Mouse (Mus musculus) MEL (cell line): ENCODE measurements around the gene Ms4a4a. TPM values are rescaled to one million over a fixed set of nuclear protein-coding genes. Genes with fewer than 3 reads are reported as not detected.

Experiments used
- DNase-seq: peaks from one replicate; pipeline ENCODE4 v3.0.0; 2011; ENCODE audit warnings: low read depth, low spot score
- H3K27ac ChIP-seq: 2 replicates; pipeline ENCODE4 v1.5.1; 2012; ENCODE audit warnings: low read depth, mild to moderate bottlenecking, control low read depth, low read length, moderate library complexity; ENCODE audit not compliant: control insufficient read depth
- H3K27me3 ChIP-seq, 2 experiments: fragments of 150-350 bp in 1 of 2; sonication (generic) in 1 of 2; 2 replicates each; pipeline ENCODE4 v1.6.1; 2012; ENCODE audit warnings: low read length in 2 of 2, mild to moderate bottlenecking in 2 of 2, improper control_type of control experiment in 1 of 2, moderate library complexity in 1 of 2; ENCODE audit not compliant: insufficient read depth in 2 of 2, control insufficient read depth in 1 of 2
- H3K36me3 ChIP-seq, 2 experiments: 2 replicates each; pipeline ENCODE4 v1.6.1; 2012 to 2014; ENCODE audit warnings: low read length in 2 of 2, improper control_type of control experiment in 1 of 2, inconsistent platforms in 1 of 2, mild to moderate bottlenecking in 1 of 2; ENCODE audit not compliant: insufficient read depth in 2 of 2, control insufficient read depth in 1 of 2
- H3K4me1 ChIP-seq, 2 experiments: fragments of 150-350 bp in 1 of 2; sonication (generic) in 1 of 2; 2 replicates each; pipeline ENCODE4 v1.6.1; 2012; ENCODE audit warnings: low read length in 2 of 2, improper control_type of control experiment in 1 of 2, mild to moderate bottlenecking in 1 of 2; ENCODE audit not compliant: insufficient read depth in 2 of 2, control insufficient read depth in 1 of 2
- H3K4me3 ChIP-seq, 2 experiments: fragments of 150-350 bp in 1 of 2; sonication (generic) in 1 of 2; 2 replicates each; pipeline ENCODE4 v1.5.1; 2012; ENCODE audit warnings: low read depth in 2 of 2, low read length in 2 of 2, mild to moderate bottlenecking in 2 of 2, moderate library complexity in 2 of 2, control low read depth in 1 of 2, improper control_type of control experiment in 1 of 2; ENCODE audit not compliant: control insufficient read depth in 1 of 2, insufficient read depth in 1 of 2
- H3K79me2 ChIP-seq: 2 replicates; pipeline ENCODE4 v1.6.1; 2012; ENCODE audit warnings: mild to moderate bottlenecking, low read length, moderate library complexity; ENCODE audit not compliant: control insufficient read depth, poor library complexity, insufficient read depth
- H3K9ac ChIP-seq: 2 replicates; pipeline ENCODE4 v1.6.1; 2012; ENCODE audit warnings: low read depth, mild to moderate bottlenecking, control low read depth, low read length, moderate library complexity; ENCODE audit not compliant: control insufficient read depth, poor library complexity, severe bottlenecking
- H3K9me3 ChIP-seq: fragments of 150-350 bp; sonication (generic); replicated peaks from 2 replicates; pipeline ENCODE4 v1.6.1; 2012; ENCODE audit warnings: mild to moderate bottlenecking, low read length, improper control_type of control experiment, moderate library complexity; ENCODE audit not compliant: insufficient read depth
- ETS1 ChIP-seq: IDR thresholded peaks from 2 replicates; pipeline ENCODE4 v1.6.1; 2012; ENCODE audit warnings: low read depth, mild to moderate bottlenecking, inconsistent platforms, low read length, improper control_type of control experiment, moderate library complexity
- KAT2A ChIP-seq: conservative IDR thresholded peaks from 2 replicates; pipeline ENCODE4 v1.6.1; 2012; ENCODE audit warnings: low read depth, low read length, improper control_type of control experiment, inconsistent platforms
- MAX ChIP-seq: IDR thresholded peaks from 2 replicates; pipeline ENCODE4 v1.6.1; 2011; ENCODE audit warnings: low read length, improper control_type of control experiment
- MXI1 ChIP-seq: IDR thresholded peaks from 2 replicates; pipeline ENCODE4 v1.6.1; 2011; ENCODE audit warnings: mild to moderate bottlenecking, low read depth, low read length, improper control_type of control experiment
- POLR2A ChIP-seq, 2 experiments: IDR thresholded peaks; 2 replicates each; pipeline ENCODE4 v1.6.1; 2011 to 2012; ENCODE audit warnings: low read length in 2 of 2, mild to moderate bottlenecking in 2 of 2, control low read depth in 1 of 2, improper control_type of control experiment in 1 of 2, low read depth in 1 of 2, moderate library complexity in 1 of 2; ENCODE audit not compliant: control insufficient read depth in 1 of 2, insufficient read depth in 1 of 2, poor library complexity in 1 of 2
- SIN3A ChIP-seq: IDR thresholded peaks from 2 replicates; pipeline ENCODE4 v1.6.1; 2012; ENCODE audit warnings: low read length, improper control_type of control experiment, inconsistent platforms
- SMC3 ChIP-seq: IDR thresholded peaks from 2 replicates; pipeline ENCODE4 v1.6.1; 2011; ENCODE audit warnings: low read depth, low read length, improper control_type of control experiment
- TBP ChIP-seq: IDR thresholded peaks from 2 replicates; pipeline ENCODE4 v1.8.0; 2011; ENCODE audit warnings: low read depth, low read length, improper control_type of control experiment
- TCF12 ChIP-seq: IDR thresholded peaks from 2 replicates; pipeline ENCODE4 v1.6.1; 2014; ENCODE audit warnings: low read depth, mild to moderate bottlenecking, inconsistent platforms, low read length, improper control_type of control experiment, moderate library complexity
- UBTF ChIP-seq: IDR thresholded peaks from 2 replicates; pipeline ENCODE4 v1.6.1; 2012; ENCODE audit warnings: low read depth, mild to moderate bottlenecking, inconsistent platforms, low read length, improper control_type of control experiment, moderate library complexity, borderline replicate concordance; ENCODE audit not compliant: insufficient read depth
- USF2 ChIP-seq, 2 experiments: IDR thresholded peaks; 2 replicates each; pipeline ENCODE4 v1.6.1; 2011 to 2012; ENCODE audit warnings: improper control_type of control experiment in 2 of 2, low read length in 2 of 2, borderline replicate concordance in 1 of 2, inconsistent platforms in 1 of 2, low read depth in 1 of 2, mild to moderate bottlenecking in 1 of 2; ENCODE audit not compliant: insufficient read depth in 1 of 2
- ZKSCAN1 ChIP-seq: IDR thresholded peaks from 2 replicates; pipeline ENCODE4 v1.6.1; 2012; ENCODE audit warnings: low read depth, mild to moderate bottlenecking, inconsistent platforms, low read length, improper control_type of control experiment, moderate library complexity
- polyA plus RNA-seq, 2 experiments: library from polyadenylated mRNA; stranded (reverse) in 1 of 2; unstranded in 1 of 2; fragments of >175 nt in 1 of 2; fragments of >200 nt in 1 of 2; gene quantifications; 2 replicates each; pipeline versions ENCODE4 v1.2.1 to v1.2.4; 2012; ENCODE audit warnings: low replicate concordance in 2 of 2, low read depth in 1 of 2; ENCODE audit not compliant: insufficient read length in 2 of 2, insufficient read depth in 1 of 2, missing spikeins in 1 of 2
- total RNA-seq: library from RNA; depleted of rRNA; stranded (reverse); fragments of 300-350 nt; gene quantifications from 2 replicates; pipeline ENCODE4 v1.2.3, GENCODE M21; 2012; rRNA removed

Gene Ms4a4a
- total and polyA plus RNA-seq, 3 experiments, result not detected

- Histone ChIP-seq H3K4me1 (no peaks in the 10 kb centered on the region), H3K27me3 (no peaks in the 10 kb centered on the region), H3K36me3 (no peaks in the 10 kb centered on the region), H3K79me2 (no peaks in the 10 kb centered on the region), H3K9me3 (no peaks in the 10 kb centered on the region), H3K9ac (no peak overlapping the region), H3K4me3 (no peak overlapping the region), H3K27ac (no peak overlapping the region)
- no peak for DNase-seq
- TF ChIP-seq POLR2A (IDR thresholded peaks at IDR 0.05; ENCODE audit: control insufficient read depth in 1 of 2, insufficient read depth in 1 of 2, low read depth in 1 of 2, low read length in 2 of 2, poor library complexity in 1 of 2) (no peak), UBTF (no peak), SIN3A (no peak), USF2 (IDR thresholded peaks at IDR 0.05; ENCODE audit: borderline replicate concordance in 1 of 2, insufficient read depth in 1 of 2, low read depth in 1 of 2, low read length in 2 of 2) (no peak), TCF12 (no peak), ZKSCAN1 (no peak), ETS1 (no peak), MXI1 (no peak), TBP (no peak), SMC3 (no peak), MAX (no peak), KAT2A (no peak)
Observed at GRCm38 (mm10) chr19:11435058-11435834, 59.9 kb downstream of the Ms4a4a start.

Other genes with a start within 250 kb of the Ms4a4a start
- not detected in 2 replicates for gene 1700017D01Rik, start 244.6 kb upstream of the Ms4a4a start, total RNA-seq
- not detected for gene 1700017D01Rik, start 244.6 kb upstream of the Ms4a4a start, polyA plus RNA-seq
- gene 1700025F22Rik, start 210.2 kb upstream of the Ms4a4a start, total RNA-seq, result not detected in 2 replicates
- gene 1700025F22Rik, start 210.2 kb upstream of the Ms4a4a start, polyA plus RNA-seq, result not detected
- gene Ms4a13, start 178.8 kb upstream of the Ms4a4a start, total RNA-seq, result not detected in 2 replicates
- not detected for gene Ms4a13, start 178.8 kb upstream of the Ms4a4a start, polyA plus RNA-seq
- gene Ms4a12, start 143.1 kb upstream of the Ms4a4a start, total RNA-seq, result not detected in 2 replicates
- not detected for gene Ms4a12, start 143.1 kb upstream of the Ms4a4a start, polyA plus RNA-seq
- not detected in 2 replicates for gene Ms4a1, start 109.3 kb upstream of the Ms4a4a start, total RNA-seq
- gene Ms4a1, start 109.3 kb upstream of the Ms4a4a start, polyA plus RNA-seq, result not detected
- gene Ms4a5, start 91.7 kb upstream of the Ms4a4a start, total RNA-seq, result not detected in 2 replicates
- gene Ms4a5, start 91.7 kb upstream of the Ms4a4a start, polyA plus RNA-seq, result not detected
- gene Ms4a14, start 61.1 kb upstream of the Ms4a4a start, total RNA-seq, result not detected in 2 replicates
- gene Ms4a14, start 61.1 kb upstream of the Ms4a4a start, polyA plus RNA-seq, result not detected
- not detected in 2 replicates for gene Ms4a7, start 39.4 kb upstream of the Ms4a4a start, total RNA-seq
- not detected for gene Ms4a7, start 39.4 kb upstream of the Ms4a4a start, polyA plus RNA-seq
- not detected in 2 replicates for gene Ms4a4c, start 29.2 kb downstream of the Ms4a4a start, total RNA-seq
- not detected for gene Ms4a4c, start 29.2 kb downstream of the Ms4a4a start, polyA plus RNA-seq
- gene Ms4a4b, start 68.0 kb downstream of the Ms4a4a start, total RNA-seq, result not detected in 2 replicates
- not detected for gene Ms4a4b, start 68.0 kb downstream of the Ms4a4a start, polyA plus RNA-seq
- gene Ms4a6c, start 93.8 kb downstream of the Ms4a4a start, total RNA-seq, result not detected in 2 replicates
- not detected for gene Ms4a6c, start 93.8 kb downstream of the Ms4a4a start, polyA plus RNA-seq
- not detected in 2 replicates for gene Gm8369, start 110.4 kb downstream of the Ms4a4a start, total RNA-seq
- gene Gm8369, start 110.4 kb downstream of the Ms4a4a start, polyA plus RNA-seq, result not detected
- gene Ms4a6b, start 141.0 kb downstream of the Ms4a4a start, total RNA-seq, result not detected in 2 replicates
- gene Ms4a6b, start 141.0 kb downstream of the Ms4a4a start, polyA plus RNA-seq, result not detected
- gene Ms4a4d, start 161.3 kb downstream of the Ms4a4a start, total RNA-seq, result not detected in 2 replicates
- gene Ms4a4d, start 161.3 kb downstream of the Ms4a4a start, polyA plus RNA-seq, result not detected
- not detected in 2 replicates for gene Ms4a6d, start 229.3 kb downstream of the Ms4a4a start, total RNA-seq
- not detected for gene Ms4a6d, start 229.3 kb downstream of the Ms4a4a start, polyA plus RNA-seq
- 1.5 and 3.1 TPM in 2 replicates for gene Ms4a2, start 248.2 kb downstream of the Ms4a4a start, total RNA-seq
- under 1 TPM in 1 of 2 experiments, not detected in 1; 0.32 TPM for gene Ms4a2, start 248.2 kb downstream of the Ms4a4a start, polyA plus RNA-seq